Mouse (Mus musculus) cerebellum, adult 2 months (tissue): Measurements from ENCODE around the gene Pdzd8.

Experiments
- CTCF ChIP-seq: fragments of 200-500 bp; IDR thresholded peaks from 2 replicates; pipeline ENCODE4 v1.5.1; 2011; ENCODE audit warnings: low read depth, mild to moderate bottlenecking, control low read depth, low read length, moderate library complexity, borderline replicate concordance; ENCODE audit not compliant: insufficient read depth
- POLR2A ChIP-seq: fragments of 200-500 bp; IDR thresholded peaks from 2 replicates; pipeline ENCODE4 v1.6.1; 2011; ENCODE audit warnings: low read length, control low read depth, borderline replicate concordance; ENCODE audit not compliant: insufficient read depth

DNA sequence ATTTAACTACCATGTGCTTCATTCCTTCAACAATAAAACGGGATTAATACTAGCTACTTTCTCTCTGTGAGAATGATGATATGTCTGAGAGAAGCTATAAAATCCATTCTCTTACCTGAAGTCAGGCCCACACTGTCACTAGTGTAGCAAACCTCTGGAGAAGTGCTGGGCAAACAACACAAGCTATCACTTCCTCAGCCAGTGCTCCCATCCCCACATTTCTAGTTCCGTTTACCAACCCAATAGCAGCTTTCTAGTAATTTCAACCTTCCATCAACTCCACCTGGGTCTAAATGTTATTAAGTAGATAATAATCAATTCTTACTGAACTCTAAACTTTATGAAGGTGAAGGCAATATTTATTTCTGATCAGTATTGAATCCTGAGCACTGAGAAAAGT is 2.6 kb downstream of the Pdzd8 start:
- TF ChIP-seq POLR2A (no peak), CTCF (no peak)
